Mouse (Mus musculus) myocyte (in vitro differentiated cells): ENCODE results near the gene Szrd1.

Experiments used
- MAX ChIP-seq: IDR thresholded peaks from one replicate; pipeline ENCODE4 v1.6.1; 2011; ENCODE audit warnings: low read depth, mild to moderate bottlenecking, control low read depth
- MYOD1 ChIP-seq, 3 experiments: IDR thresholded peaks; one replicate each; pipeline ENCODE4 v1.6.1; 2011; ENCODE audit warnings: control low read depth in 2 of 3, low read depth in 2 of 3, mild to moderate bottlenecking in 2 of 3, moderate library complexity in 1 of 3; ENCODE audit not compliant: insufficient read length in 2 of 3, control insufficient read depth in 1 of 3
- POLR2A ChIP-seq: IDR thresholded peaks from one replicate; pipeline ENCODE4 v1.6.1; 2011; ENCODE audit warnings: low read depth, mild to moderate bottlenecking, control low read depth, moderate library complexity; ENCODE audit not compliant: insufficient read length
- POLR2AphosphoS2 ChIP-seq: IDR thresholded peaks from one replicate; pipeline ENCODE4 v1.6.1; 2011; ENCODE audit warnings: low read depth, control low read depth; ENCODE audit not compliant: insufficient read length
- REST ChIP-seq: IDR thresholded peaks from one replicate; pipeline ENCODE4 v1.6.1; 2011; ENCODE audit warnings: mild to moderate bottlenecking, control low read depth, moderate library complexity; ENCODE audit not compliant: insufficient read depth, insufficient read length
- TCF12 ChIP-seq: IDR thresholded peaks from one replicate; pipeline ENCODE4 v1.6.1; 2011; ENCODE audit warnings: mild to moderate bottlenecking, control low read depth; ENCODE audit not compliant: poor library complexity, insufficient read depth, severe bottlenecking
- TCF3 ChIP-seq: IDR thresholded peaks from one replicate; pipeline ENCODE4 v1.6.1; 2011; ENCODE audit warnings: low read depth, control low read depth; ENCODE audit not compliant: insufficient read length
- USF1 ChIP-seq: IDR thresholded peaks from one replicate; pipeline ENCODE4 v1.6.1; 2011; ENCODE audit warnings: low read depth, mild to moderate bottlenecking, control low read depth, moderate library complexity

DNA sequence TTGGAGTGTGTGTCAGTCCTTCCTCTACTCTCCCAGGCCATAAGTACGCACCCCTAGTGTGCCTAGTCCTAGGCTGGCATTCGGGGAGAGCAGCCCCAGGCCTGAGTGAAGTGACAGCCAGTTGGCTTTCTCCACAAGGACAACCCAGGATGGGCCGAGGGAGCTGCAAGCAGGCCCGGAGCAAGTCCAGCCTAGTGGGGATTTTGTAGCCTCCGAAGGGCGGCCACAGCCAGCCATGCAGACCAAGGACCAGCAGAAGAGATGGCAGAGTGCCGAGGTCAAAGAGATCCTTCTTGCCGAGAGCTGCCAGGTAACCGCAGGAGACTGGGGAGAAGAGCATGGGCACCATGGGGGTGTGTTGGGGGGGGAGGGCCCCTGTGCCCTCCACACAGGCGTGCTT lies 44.6 kb downstream of the Szrd1 start:
- TF ChIP-seq POLR2AphosphoS2 (no peak), POLR2A (no peak), USF1 (no peak), MYOD1 (IDR thresholded peaks at IDR 0.05; ENCODE audit: control insufficient read depth in 1 of 3, insufficient read length in 2 of 3, low read depth in 2 of 3) (no peak), TCF12 (no peak), TCF3 (no peak), MAX (no peak), REST (no peak)
